Mouse (Mus musculus): ENCODE measurements around the gene Trim72. TPM values are rescaled to one million over a fixed set of nuclear protein-coding genes. Genes with fewer than 3 reads are reported as not detected.
A peak's percentile ranks its signal among the peaks of the same experiment; 100 is the strongest.
"Not testable (repeated sequence)": the region's sequence is repeated elsewhere in the genome, so short reads cannot be mapped to it uniquely, and the experiment has no call there.

Trim72 gene
- polyA plus RNA-seq, 1 experiment from 2014 or later: not detected

DNA sequence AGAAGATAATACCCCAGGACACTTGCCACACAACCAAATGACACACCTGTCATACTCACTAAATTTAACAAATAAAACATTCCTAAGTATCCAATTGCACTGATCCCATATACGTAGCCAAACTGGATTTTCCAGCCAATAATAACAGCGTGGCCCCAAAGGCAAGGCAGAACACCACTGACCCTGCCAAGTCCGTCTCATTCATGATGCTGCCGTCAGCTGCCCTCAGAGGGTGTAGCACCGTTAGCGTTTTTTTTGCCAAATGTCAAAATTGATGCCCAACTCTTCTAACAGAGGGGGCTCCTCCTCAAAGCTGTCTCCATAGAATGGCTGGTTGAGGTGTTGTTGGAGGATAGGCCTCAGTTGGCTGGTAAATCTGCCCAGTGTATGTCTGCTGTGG is 12.9 kb downstream of the Trim72 start:
- Histone ChIP-seq H3K4me1 (no peaks in the 10 kb centered on the region), H3K36me3 (no peaks in the 10 kb centered on the region), H3K9me3 (replicated peaks) (no peaks in the 10 kb centered on the region), H3K4me3 (no peak overlapping the region), H3K27me3 (ENCODE audit: low read depth, poor library complexity, severe bottlenecking) (no peaks in the 10 kb centered on the region), H3K27ac (replicated peaks) (no peak overlapping the region)
- WGBS: 92% methylated on average over 6 of the region's 6 CpGs
- DNase-seq (ENCODE audit: low spot score): no peak

GRCm38 (mm10) chr7:128018275-128018674 is 14.5 kb downstream of the Trim72 start:
- no peak overlapping the region for H3K27ac ChIP-seq (replicated peaks)
- H3K9me3 ChIP-seq (replicated peaks): no peaks in the 10 kb centered on the region
- 89% methylated on average over 3 of the region's 3 CpGs for WGBS
- DNase-seq (ENCODE audit: low spot score): no peak
- no peaks in the 10 kb centered on the region for H3K4me1 ChIP-seq
- H3K4me3 ChIP-seq: no peak overlapping the region
- no peaks in the 10 kb centered on the region for H3K36me3 ChIP-seq
- H3K27me3 ChIP-seq (ENCODE audit: low read depth, poor library complexity, severe bottlenecking): no peaks in the 10 kb centered on the region

DNA sequence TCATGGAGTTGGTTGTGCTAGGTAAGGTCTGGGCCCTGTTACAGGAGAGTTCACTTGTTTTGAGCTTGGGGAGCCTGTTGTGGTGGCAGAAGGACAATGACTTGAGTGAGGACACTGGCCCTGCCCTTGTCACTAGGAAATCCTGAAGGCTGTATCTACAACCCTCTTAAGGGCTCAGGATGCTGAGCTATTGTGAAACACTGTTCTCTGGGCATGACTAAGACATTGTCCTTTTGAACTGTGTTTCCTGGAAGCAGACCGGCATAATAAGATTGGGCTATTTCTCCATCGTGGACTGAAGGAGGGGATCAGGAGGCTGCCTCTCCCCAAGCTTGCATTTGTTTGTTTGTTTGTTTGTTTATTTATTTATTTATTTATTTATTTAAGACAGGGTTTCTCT is 15.4 kb downstream of the Trim72 start:
- DNase-seq (ENCODE audit: low spot score): no peak
- H3K4me3 ChIP-seq: no peak overlapping the region
- 87% methylated on average over 2 of the region's 2 CpGs for WGBS

DNA sequence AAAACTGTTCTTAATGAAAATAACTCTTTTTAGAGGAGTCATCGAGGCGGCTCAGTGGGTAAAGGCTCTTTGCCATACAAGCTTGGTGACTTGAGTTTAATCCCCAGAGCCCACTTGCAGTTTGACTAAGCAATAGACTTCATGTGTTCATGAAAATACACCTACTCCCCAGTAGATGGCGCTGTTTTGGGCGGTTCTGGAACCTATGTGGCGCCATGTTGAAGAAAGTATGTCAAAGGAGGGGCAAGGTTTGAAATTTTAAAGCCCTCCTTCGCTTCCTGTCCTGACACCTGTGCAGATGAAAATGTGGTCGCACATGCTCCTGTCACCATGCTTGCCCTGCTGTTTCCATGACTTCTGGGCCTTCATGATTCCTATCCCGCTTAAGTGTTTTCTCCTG is 19.2 kb downstream of the Trim72 start:
- H3K4me3 ChIP-seq: no peak overlapping the region
- 63% methylated on average over 8 of the region's 8 CpGs for WGBS
- no peak overlapping the region for H3K27ac ChIP-seq (replicated peaks)
- no peaks in the 10 kb centered on the region for H3K9me3 ChIP-seq (replicated peaks)
- DNase-seq (ENCODE audit: low spot score): no peak
- H3K36me3 ChIP-seq: no peaks in the 10 kb centered on the region
- no peaks in the 10 kb centered on the region for H3K4me1 ChIP-seq
- H3K27me3 ChIP-seq (ENCODE audit: low read depth, poor library complexity, severe bottlenecking): no peaks in the 10 kb centered on the region

More for the DNA sequence above, 15.4 kb downstream of the Trim72 start:
- Histone ChIP-seq H3K9me3 (replicated peaks) (no peaks in the 10 kb centered on the region), H3K4me1 (no peaks in the 10 kb centered on the region), H3K27me3 (ENCODE audit: low read depth, poor library complexity, severe bottlenecking) (no peaks in the 10 kb centered on the region), H3K27ac (replicated peaks) (no peak overlapping the region), H3K36me3 (no peaks in the 10 kb centered on the region)

GRCm38 (mm10) chr7:128023565-128023964 is 19.8 kb downstream of the Trim72 start:
- no peak for DNase-seq (ENCODE audit: low spot score)
- WGBS: 96% methylated on average over 4 of the region's 4 CpGs
- Histone ChIP-seq H3K4me3 (no peak overlapping the region), H3K27ac (replicated peaks) (no peak overlapping the region), H3K4me1 (no peaks in the 10 kb centered on the region), H3K27me3 (ENCODE audit: low read depth, poor library complexity, severe bottlenecking) (no peaks in the 10 kb centered on the region), H3K36me3 (no peaks in the 10 kb centered on the region), H3K9me3 (replicated peaks) (no peaks in the 10 kb centered on the region)

- Histone ChIP-seq H3K36me3 (no peaks in the 10 kb centered on the region), H3K27me3 (ENCODE audit: low read depth, poor library complexity, severe bottlenecking) (no peaks in the 10 kb centered on the region), H3K27ac (replicated peaks) (no peak overlapping the region), H3K4me3 (no peak overlapping the region), H3K9me3 (replicated peaks) (no peaks in the 10 kb centered on the region), H3K4me1 (no peaks in the 10 kb centered on the region)
- WGBS: 95% methylated on average over 9 of the region's 9 CpGs
- DNase-seq (ENCODE audit: low spot score): no peak
Observed at GRCm38 (mm10) chr7:128024364-128024763, 20.6 kb downstream of the Trim72 start.

GRCm38 (mm10) chr7:128024932-128025331 is 21.2 kb downstream of the Trim72 start:
- WGBS: 93% methylated on average over 4 of the region's 4 CpGs
- no peaks in the 10 kb centered on the region for H3K36me3 ChIP-seq
- no peaks in the 10 kb centered on the region for H3K27me3 ChIP-seq (ENCODE audit: low read depth, poor library complexity, severe bottlenecking)
- no peak overlapping the region for H3K27ac ChIP-seq (replicated peaks)
- H3K9me3 ChIP-seq (replicated peaks): no peaks in the 10 kb centered on the region
- H3K4me1 ChIP-seq: no peaks in the 10 kb centered on the region
- DNase-seq (ENCODE audit: low spot score): no peak
- H3K4me3 ChIP-seq: no peak overlapping the region

DNA sequence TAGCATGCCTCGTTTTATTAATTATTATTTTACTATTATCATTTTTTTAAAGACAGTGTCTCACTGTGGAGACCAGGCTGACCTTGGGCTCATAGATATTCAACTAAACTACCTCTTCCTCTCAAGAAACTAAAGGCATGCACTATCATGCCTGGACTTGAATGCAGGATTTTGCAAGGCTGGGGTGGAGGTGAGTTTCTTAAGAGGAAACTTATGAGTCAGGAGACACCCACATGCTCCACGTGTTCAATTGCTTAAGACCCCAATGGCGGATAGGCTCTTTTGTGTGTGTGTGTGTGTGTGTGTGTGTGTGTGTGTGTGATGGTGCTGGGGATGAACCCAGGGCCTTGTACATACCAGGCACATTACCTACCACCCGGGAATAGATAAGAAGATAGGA is 21.6 kb downstream of the Trim72 start:
- Histone ChIP-seq H3K4me3 (no peak overlapping the region), H3K36me3 (no peaks in the 10 kb centered on the region), H3K9me3 (replicated peaks) (no peaks in the 10 kb centered on the region), H3K27ac (replicated peaks) (no peak overlapping the region), H3K27me3 (ENCODE audit: low read depth, poor library complexity, severe bottlenecking) (no peaks in the 10 kb centered on the region), H3K4me1 (no peaks in the 10 kb centered on the region)
- WGBS: 80% methylated on average over 4 of the region's 4 CpGs
- DNase-seq (ENCODE audit: low spot score): no peak

DNA sequence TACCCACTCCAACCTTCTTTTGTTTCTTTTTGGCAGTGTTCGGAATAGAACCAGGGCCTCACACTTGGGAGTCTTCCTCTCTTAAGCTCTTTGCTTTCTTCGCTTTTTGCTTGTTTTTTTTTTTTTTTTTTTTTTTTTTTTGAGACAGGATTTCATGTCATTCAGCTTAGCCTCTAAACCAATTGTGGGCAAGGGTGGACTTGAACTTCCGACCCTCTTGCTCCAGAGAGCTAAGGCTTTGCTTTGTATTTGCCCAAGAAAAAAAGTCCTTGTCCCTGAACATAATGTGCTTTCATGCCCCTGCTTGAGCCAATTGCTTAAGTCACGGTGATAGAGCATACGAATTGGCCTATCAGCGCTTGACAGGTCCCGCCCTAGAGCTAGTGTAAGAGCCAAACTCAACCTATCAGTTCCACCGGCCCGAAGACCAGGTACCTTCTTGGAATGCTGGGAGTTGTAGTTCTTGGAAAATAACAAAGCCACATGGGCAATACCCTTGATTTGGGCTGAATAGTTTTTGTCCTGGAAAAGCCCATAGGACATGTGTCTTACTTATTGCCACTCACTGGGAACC is 27.7 kb downstream of the Trim72 start:
- DNase-seq (ENCODE audit: low spot score): peak; percentile 24
- no peak overlapping the region for H3K27ac ChIP-seq (replicated peaks)
- no peaks in the 10 kb centered on the region for H3K27me3 ChIP-seq (ENCODE audit: low read depth, poor library complexity, severe bottlenecking)
- 37% methylated on average over 9 of the region's 9 CpGs for WGBS
- no peak overlapping the region for H3K4me3 ChIP-seq
- no peaks in the 10 kb centered on the region for H3K36me3 ChIP-seq
- no peaks in the 10 kb centered on the region for H3K4me1 ChIP-seq
- H3K9me3 ChIP-seq (replicated peaks): no peaks in the 10 kb centered on the region

DNA sequence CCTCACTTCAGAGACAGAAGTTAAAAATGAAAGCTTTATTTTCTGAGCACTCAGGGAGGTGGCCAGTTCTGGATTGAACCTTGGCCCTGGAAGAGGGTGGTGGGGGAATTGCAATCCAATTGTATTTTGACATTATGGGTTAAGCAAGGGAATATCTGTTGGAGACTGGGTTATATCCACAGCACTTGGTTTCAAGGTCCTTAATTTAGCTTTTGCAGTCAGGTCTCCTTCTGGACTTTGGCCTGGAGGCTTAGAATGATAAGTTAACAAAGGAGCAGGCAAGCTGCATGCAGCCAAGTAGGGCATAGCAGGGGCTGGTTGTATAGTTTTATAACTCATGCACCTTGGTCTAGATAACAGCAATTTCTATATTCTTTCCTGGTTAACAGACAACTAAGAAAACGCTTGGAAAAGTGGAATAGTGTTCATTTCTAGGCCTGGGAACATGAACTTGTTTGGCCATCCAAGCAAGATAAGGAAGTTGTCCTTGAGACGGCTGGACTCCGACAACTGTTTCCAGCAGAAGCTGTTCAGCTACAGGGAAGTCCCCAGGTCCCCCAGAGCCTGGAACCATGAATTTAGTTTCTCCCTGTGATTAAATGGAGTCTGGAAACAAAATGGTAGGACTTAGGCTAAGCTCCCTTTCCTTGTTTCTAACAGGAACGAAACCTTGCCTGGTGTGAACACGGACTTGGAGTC is 28.7 kb downstream of the Trim72 start:
- H3K9me3 ChIP-seq (replicated peaks): no peaks in the 10 kb centered on the region

DNA sequence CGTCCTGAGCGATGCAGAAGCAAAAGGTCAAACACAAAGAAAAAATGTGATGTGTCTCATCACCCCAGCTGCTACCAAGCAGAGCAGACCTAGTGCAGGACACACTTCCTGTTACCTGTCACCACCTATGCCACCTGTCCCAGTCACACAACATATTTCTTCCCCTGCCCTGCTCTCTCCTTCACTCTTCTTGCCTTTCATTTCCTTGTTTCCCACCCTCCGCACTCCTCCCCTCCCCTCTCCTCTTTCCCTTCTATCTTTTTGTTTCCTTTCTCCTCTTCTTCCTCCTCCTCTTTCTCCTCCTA is 29.2 kb downstream of the Trim72 start:
- no peaks in the 10 kb centered on the region for H3K27me3 ChIP-seq (ENCODE audit: low read depth, poor library complexity, severe bottlenecking)
- H3K27ac ChIP-seq (replicated peaks): no peak overlapping the region
- H3K36me3 ChIP-seq: no peaks in the 10 kb centered on the region
- no peaks in the 10 kb centered on the region for H3K9me3 ChIP-seq (replicated peaks)
- WGBS: 92% methylated on average over 3 of the region's 3 CpGs
- no peak for DNase-seq (ENCODE audit: low spot score)
- H3K4me3 ChIP-seq: no peak overlapping the region
- H3K4me1 ChIP-seq: no peaks in the 10 kb centered on the region

More for the DNA sequence above, 28.7 kb downstream of the Trim72 start:
- DNase-seq (ENCODE audit: low spot score): no peak
- Histone ChIP-seq H3K27me3 (ENCODE audit: low read depth, poor library complexity, severe bottlenecking) (no peaks in the 10 kb centered on the region), H3K4me1 (no peaks in the 10 kb centered on the region), H3K36me3 (no peaks in the 10 kb centered on the region), H3K27ac (replicated peaks) (no peak overlapping the region), H3K4me3 (no peak overlapping the region)
- 91% methylated on average over 5 of the region's 5 CpGs for whole genome bisulfite sequencing

GRCm38 (mm10) chr7:128033616-128034015 is 29.9 kb downstream of the Trim72 start:
- Histone ChIP-seq H3K4me3 (no peak overlapping the region), H3K4me1 (no peaks in the 10 kb centered on the region), H3K36me3 (no peaks in the 10 kb centered on the region), H3K9me3 (replicated peaks) (no peaks in the 10 kb centered on the region), H3K27me3 (ENCODE audit: low read depth, poor library complexity, severe bottlenecking) (no peaks in the 10 kb centered on the region), H3K27ac (replicated peaks) (no peak overlapping the region)
- 89% methylated on average over 4 of the region's 4 CpGs for WGBS
- no peak for DNase-seq (ENCODE audit: low spot score)

DNA sequence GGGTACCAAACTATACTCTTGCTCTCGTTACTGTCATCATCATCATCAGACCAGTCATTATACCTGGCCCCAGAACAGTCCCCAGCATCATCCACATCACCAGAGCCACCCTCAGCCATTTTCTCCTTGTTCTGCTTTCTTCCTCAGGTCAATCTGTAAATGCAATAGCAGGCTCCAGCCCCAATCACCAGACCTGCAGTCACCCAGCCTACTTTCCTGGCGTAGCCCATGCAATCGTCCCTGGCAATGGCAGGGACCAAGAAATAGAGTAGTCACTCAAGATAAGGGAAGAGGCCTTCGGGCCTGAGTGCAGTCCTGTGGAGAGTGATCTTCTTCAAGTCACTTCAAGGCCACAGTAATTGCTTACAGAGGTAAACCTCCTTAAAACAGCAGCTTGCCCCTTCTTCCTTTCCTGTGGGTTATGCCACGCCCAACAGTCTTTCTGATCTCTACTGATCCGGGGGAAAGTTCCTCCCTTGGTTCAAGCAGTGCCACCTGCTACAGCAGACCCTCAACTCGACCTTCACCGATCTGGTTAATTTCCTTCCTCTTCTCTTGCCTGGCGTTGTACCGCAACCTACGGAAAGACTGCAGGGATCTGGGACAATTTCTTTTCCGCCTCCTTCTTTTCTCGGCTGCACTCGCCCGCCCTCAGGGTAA is 38.5 kb downstream of the Trim72 start:
- DNase-seq (ENCODE audit: low spot score); H3K4me3 ChIP-seq; H3K9me3 ChIP-seq (replicated peaks); H3K27me3 ChIP-seq (ENCODE audit: low read depth, poor library complexity, severe bottlenecking); H3K27ac ChIP-seq (replicated peaks); H3K36me3 ChIP-seq; H3K4me1 ChIP-seq: not testable (repeated sequence)
- WGBS: 86% methylated on average over 15 of the region's 15 CpGs

Data from midbrain, embryonic 10.5 days (tissue).